Mouse (Mus musculus): Measurements from ENCODE around the gene Ntm. TPM values are rescaled to one million over a fixed set of nuclear protein-coding genes. Genes with fewer than 3 reads are reported as not detected.

Gene Ntm
- polyA plus RNA-seq, 2 experiments = 23.9 to 32.4 TPM

DNA sequence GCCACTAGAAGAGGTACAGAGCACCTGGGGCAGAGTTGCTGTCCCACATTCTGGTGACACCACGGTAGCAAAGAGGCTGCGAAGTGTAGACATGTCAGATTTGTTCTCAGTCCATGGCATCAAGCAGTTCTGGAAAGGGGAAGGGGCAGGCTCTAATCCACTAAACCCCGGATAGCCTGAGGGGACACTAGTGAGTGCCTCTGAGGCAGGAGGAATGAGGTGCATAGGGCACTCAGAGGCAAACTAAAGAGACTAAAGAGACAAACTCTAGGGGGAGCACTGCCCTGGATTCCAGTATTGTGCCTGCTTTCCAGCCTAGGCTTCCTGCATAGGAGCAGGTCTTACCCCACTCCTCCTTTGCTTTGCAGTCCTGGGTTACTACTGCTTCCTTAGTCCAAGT lies 926.5 kb downstream of the Ntm start:
- H3K27me3 ChIP-seq (ENCODE audit: control insufficient read depth, insufficient read depth, low read length) = no peaks in the 10 kb centered on the region
- H3K4me2 ChIP-seq (replicated peaks; ENCODE audit: low read depth, low read length, severe bottlenecking) = no peak overlapping the region
- ATAC-seq (ENCODE audit: low FRiP score, low read depth) = no peak
- no peaks in the 10 kb centered on the region for H3K36me3 ChIP-seq (ENCODE audit: control insufficient read depth, insufficient read depth, low read length)
- no peak overlapping the region for H3K9ac ChIP-seq (ENCODE audit: low read depth, low read length, severe bottlenecking)
- DNase-seq (ENCODE audit: low spot score) = no peak
- 56% methylated on average over 3 of the region's 3 CpGs for WGBS
- H3K4me3 ChIP-seq (replicated peaks; ENCODE audit: low read length) = no peak overlapping the region
- no peaks in the 10 kb centered on the region for H3K4me1 ChIP-seq (ENCODE audit: control insufficient read depth, insufficient read depth, low read length)
- no peak overlapping the region for H3K27ac ChIP-seq (replicated peaks; ENCODE audit: low read depth, low read length)
- no peak for TF ChIP-seq POLR2A (IDR thresholded peaks at IDR 0.05; ENCODE audit: borderline replicate concordance, extremely low read depth, insufficient read depth, insufficient read length)
- no peaks in the 10 kb centered on the region for H3K9me3 ChIP-seq (ENCODE audit: control insufficient read depth, low read length)

DNA sequence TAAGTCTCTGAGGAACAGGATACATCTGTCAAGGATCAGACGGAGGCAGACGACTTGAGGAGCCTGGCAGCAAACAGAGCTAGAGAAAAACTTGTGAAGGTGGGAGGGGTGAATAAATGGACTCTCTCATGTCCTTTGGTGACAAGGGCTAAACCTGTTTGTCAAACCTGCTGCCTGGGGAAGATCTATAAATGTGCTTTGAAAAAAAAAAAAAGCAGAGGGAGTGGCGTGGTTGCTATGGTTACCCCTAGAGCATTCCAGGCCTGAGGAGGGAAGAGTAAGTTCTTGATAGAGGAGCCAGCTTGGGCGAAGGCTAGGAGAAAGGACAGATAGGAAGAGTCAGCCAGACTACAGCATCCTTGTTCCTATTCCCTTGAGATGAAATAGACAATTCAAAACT lies 926.9 kb downstream of the Ntm start:
- Histone ChIP-seq H3K4me1 (ENCODE audit: control insufficient read depth, insufficient read depth, low read length) (no peaks in the 10 kb centered on the region), H3K4me3 (replicated peaks; ENCODE audit: low read length) (no peak overlapping the region), H3K27ac (replicated peaks; ENCODE audit: low read depth, low read length) (no peak overlapping the region), H3K4me2 (replicated peaks; ENCODE audit: low read depth, low read length, severe bottlenecking) (no peak overlapping the region), H3K9ac (ENCODE audit: low read depth, low read length, severe bottlenecking) (no peak overlapping the region), H3K27me3 (ENCODE audit: control insufficient read depth, insufficient read depth, low read length) (no peaks in the 10 kb centered on the region), H3K9me3 (ENCODE audit: control insufficient read depth, low read length) (no peaks in the 10 kb centered on the region), H3K36me3 (ENCODE audit: control insufficient read depth, insufficient read depth, low read length) (no peaks in the 10 kb centered on the region)
- ATAC-seq (ENCODE audit: low FRiP score, low read depth) (no peak), DNase-seq (ENCODE audit: low spot score) (no peak)
- 41% methylated on average over 4 of the region's 4 CpGs for WGBS
- no peak for TF ChIP-seq POLR2A (IDR thresholded peaks at IDR 0.05; ENCODE audit: borderline replicate concordance, extremely low read depth, insufficient read depth, insufficient read length)

DNA sequence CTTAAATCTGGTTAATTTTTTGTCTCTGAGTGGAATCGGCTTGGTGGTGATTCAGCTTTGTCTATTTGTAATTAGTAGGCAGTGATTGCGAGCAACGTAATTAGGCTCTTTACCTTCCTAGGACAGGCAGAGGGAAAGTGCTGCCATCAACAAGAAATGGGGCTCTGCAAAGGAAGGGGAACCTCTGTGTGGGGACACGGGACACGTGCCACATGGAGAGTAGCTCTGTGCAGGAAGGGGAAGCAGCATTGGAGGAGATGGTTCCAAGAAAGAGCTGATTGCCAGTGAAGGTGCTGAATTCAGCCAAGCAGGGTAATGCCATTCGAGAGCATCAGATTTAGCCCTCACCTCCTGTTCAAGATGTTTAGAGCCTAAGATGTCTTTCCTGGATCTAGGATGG lies 936.5 kb downstream of the Ntm start:
- ATAC-seq (ENCODE audit: low FRiP score, low read depth) = no peak
- no peak for DNase-seq (ENCODE audit: low spot score)
- Histone ChIP-seq H3K4me1 (ENCODE audit: control insufficient read depth, insufficient read depth, low read length) (no peaks in the 10 kb centered on the region), H3K27me3 (ENCODE audit: control insufficient read depth, insufficient read depth, low read length) (no peaks in the 10 kb centered on the region), H3K4me2 (replicated peaks; ENCODE audit: low read depth, low read length, severe bottlenecking) (no peak overlapping the region), H3K36me3 (ENCODE audit: control insufficient read depth, insufficient read depth, low read length) (no peaks in the 10 kb centered on the region), H3K9ac (ENCODE audit: low read depth, low read length, severe bottlenecking) (no peak overlapping the region), H3K27ac (replicated peaks; ENCODE audit: low read depth, low read length) (no peak overlapping the region), H3K9me3 (ENCODE audit: control insufficient read depth, low read length) (no peaks in the 10 kb centered on the region), H3K4me3 (replicated peaks; ENCODE audit: low read length) (no peak overlapping the region)
- 88% methylated on average over 6 of the region's 6 CpGs for WGBS
- TF ChIP-seq POLR2A (IDR thresholded peaks at IDR 0.05; ENCODE audit: borderline replicate concordance, extremely low read depth, insufficient read depth, insufficient read length) = no peak

DNA sequence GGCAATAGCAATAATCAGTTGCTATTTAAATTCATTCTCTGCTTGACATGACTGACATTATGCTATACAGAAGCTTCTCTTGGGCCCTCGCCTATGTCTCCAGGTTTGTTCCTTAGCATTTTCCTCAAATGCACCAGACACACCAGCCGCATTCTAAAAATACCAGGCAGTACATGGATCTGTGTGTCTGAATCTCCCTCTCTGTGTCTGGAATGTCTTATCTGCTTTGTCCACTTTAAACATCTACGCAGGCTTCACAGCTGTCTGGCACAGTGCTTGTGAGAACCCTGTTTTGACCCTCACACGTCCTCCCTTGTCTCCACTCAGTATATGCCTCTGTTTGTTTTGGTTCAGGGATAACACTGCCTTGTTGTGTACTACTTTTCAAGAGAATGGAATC lies 937.3 kb downstream of the Ntm start:
- Histone ChIP-seq H3K4me1 (ENCODE audit: control insufficient read depth, insufficient read depth, low read length) (no peaks in the 10 kb centered on the region), H3K4me3 (replicated peaks; ENCODE audit: low read length) (no peak overlapping the region), H3K4me2 (replicated peaks; ENCODE audit: low read depth, low read length, severe bottlenecking) (no peak overlapping the region), H3K27me3 (ENCODE audit: control insufficient read depth, insufficient read depth, low read length) (no peaks in the 10 kb centered on the region), H3K36me3 (ENCODE audit: control insufficient read depth, insufficient read depth, low read length) (no peaks in the 10 kb centered on the region), H3K9ac (ENCODE audit: low read depth, low read length, severe bottlenecking) (no peak overlapping the region), H3K9me3 (ENCODE audit: control insufficient read depth, low read length) (no peaks in the 10 kb centered on the region), H3K27ac (replicated peaks; ENCODE audit: low read depth, low read length) (no peak overlapping the region)
- no peak for TF ChIP-seq POLR2A (IDR thresholded peaks at IDR 0.05; ENCODE audit: borderline replicate concordance, extremely low read depth, insufficient read depth, insufficient read length)
- no peak for ATAC-seq (ENCODE audit: low FRiP score, low read depth)
- 83% methylated on average over 4 of the region's 4 CpGs for WGBS
- DNase-seq (ENCODE audit: low spot score) = no peak

DNA sequence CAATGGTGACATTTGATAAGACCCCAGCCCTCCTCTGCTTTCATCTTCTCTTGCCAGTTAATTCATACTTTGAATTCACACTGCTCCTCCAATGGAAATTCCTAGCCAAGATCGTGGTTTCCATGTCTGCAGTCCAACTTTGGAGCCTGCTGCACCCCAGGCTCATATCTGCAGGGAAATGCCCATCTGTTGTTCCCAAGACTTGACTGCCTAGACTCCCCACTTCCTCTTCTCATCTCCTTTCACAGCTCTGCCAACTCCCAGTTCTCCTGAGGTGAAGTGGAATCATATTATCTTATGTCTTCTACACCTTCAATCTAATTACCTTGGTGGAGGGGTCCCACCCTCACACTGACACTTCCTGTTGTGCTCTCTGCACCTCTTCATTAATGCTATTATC lies 937.8 kb downstream of the Ntm start:
- 74% methylated on average over 1 of the region's 1 CpGs for WGBS
- ATAC-seq (ENCODE audit: low FRiP score, low read depth) = no peak

DNA sequence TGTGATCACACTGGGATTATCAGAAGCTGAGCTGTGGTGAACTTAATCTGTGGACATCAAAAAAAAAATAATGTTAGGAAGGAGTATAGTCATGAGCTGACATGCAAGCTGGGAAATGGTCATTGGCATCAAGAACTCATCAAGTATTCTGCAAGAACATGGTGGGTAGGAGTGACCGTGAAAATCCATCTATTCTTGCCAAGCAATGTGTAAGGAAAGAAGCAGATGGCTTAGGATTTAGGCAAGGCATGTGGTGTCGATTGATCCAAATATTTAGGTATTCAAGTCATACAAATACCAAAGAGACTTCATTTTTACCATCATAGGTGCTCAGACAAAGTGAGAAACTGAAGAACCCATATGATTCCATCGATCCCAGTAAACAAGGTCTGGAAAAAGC lies 946.1 kb downstream of the Ntm start:
- no peaks in the 10 kb centered on the region for H3K9me3 ChIP-seq (ENCODE audit: control insufficient read depth, low read length)
- H3K36me3 ChIP-seq (ENCODE audit: control insufficient read depth, insufficient read depth, low read length) = no peaks in the 10 kb centered on the region
- 84% methylated on average over 3 of the region's 3 CpGs for WGBS
- no peaks in the 10 kb centered on the region for H3K4me1 ChIP-seq (ENCODE audit: control insufficient read depth, insufficient read depth, low read length)
- no peak for ATAC-seq (ENCODE audit: low FRiP score, low read depth)
- no peak overlapping the region for H3K4me3 ChIP-seq (replicated peaks; ENCODE audit: low read length)
- no peak overlapping the region for H3K27ac ChIP-seq (replicated peaks; ENCODE audit: low read depth, low read length)
- DNase-seq (ENCODE audit: low spot score) = no peak
- no peak overlapping the region for H3K9ac ChIP-seq (ENCODE audit: low read depth, low read length, severe bottlenecking)
- H3K27me3 ChIP-seq (ENCODE audit: control insufficient read depth, insufficient read depth, low read length) = no peaks in the 10 kb centered on the region
- no peak overlapping the region for H3K4me2 ChIP-seq (replicated peaks; ENCODE audit: low read depth, low read length, severe bottlenecking)
- TF ChIP-seq POLR2A (IDR thresholded peaks at IDR 0.05; ENCODE audit: borderline replicate concordance, extremely low read depth, insufficient read depth, insufficient read length) = no peak

More for the DNA sequence above, 937.8 kb downstream of the Ntm start:
- H3K36me3 ChIP-seq (ENCODE audit: control insufficient read depth, insufficient read depth, low read length) = no peaks in the 10 kb centered on the region
- DNase-seq (ENCODE audit: low spot score) = no peak
- TF ChIP-seq POLR2A (IDR thresholded peaks at IDR 0.05; ENCODE audit: borderline replicate concordance, extremely low read depth, insufficient read depth, insufficient read length) = no peak
- H3K9ac ChIP-seq (ENCODE audit: low read depth, low read length, severe bottlenecking) = no peak overlapping the region
- no peak overlapping the region for H3K4me2 ChIP-seq (replicated peaks; ENCODE audit: low read depth, low read length, severe bottlenecking)
- no peaks in the 10 kb centered on the region for H3K4me1 ChIP-seq (ENCODE audit: control insufficient read depth, insufficient read depth, low read length)
- no peak overlapping the region for H3K27ac ChIP-seq (replicated peaks; ENCODE audit: low read depth, low read length)
- no peaks in the 10 kb centered on the region for H3K27me3 ChIP-seq (ENCODE audit: control insufficient read depth, insufficient read depth, low read length)
- no peak overlapping the region for H3K4me3 ChIP-seq (replicated peaks; ENCODE audit: low read length)
- no peaks in the 10 kb centered on the region for H3K9me3 ChIP-seq (ENCODE audit: control insufficient read depth, low read length)
